Mouse (Mus musculus): Measurements from ENCODE around the gene Pspc1.

Pspc1 gene

DNA sequence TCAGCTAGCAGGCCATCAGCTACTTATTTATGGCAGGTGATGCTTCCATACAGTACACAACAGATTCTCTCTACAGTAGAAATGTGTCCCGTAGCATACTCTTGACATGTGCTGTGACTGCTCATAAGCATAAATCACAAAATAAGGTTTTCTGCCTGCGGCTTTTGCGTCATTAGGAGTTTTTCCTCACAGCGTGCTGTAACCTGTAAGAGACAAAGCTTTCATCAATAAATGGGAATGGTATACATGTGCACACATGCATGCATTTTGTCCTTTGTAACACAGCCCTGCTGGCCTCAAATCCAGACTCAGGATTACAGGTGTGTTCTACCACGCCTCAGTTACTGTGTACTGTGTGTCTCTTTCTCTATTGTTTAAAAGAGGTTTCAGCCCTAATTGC is 80.3 kb downstream of the Pspc1 start:
- DNase-seq (ENCODE audit: low spot score) = no peak

GRCm38 (mm10) chr14:56695495-56695894 is 82.6 kb downstream of the Pspc1 start:
- no peak for DNase-seq (ENCODE audit: low spot score)

DNA sequence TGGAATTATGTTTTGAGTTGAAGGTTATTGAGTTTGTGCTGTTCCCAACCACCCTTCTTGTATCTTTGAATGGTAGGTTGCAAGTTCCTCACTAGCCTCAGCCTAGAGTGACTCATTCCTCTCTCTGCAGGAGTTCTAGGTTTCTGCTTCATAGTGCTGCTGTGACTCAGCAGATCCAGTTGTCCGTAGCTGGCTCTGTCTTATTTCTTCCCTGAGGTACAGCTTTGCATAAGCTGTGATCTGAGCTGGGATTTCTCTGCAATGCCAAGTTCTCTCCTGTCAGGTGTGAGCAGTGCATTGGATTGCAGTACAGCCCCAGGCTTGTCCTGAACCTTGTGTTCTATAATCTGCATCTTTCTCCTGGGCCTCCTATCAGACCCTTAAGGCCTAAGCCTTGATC is 88.3 kb downstream of the Pspc1 start:
- DNase-seq (ENCODE audit: low spot score) = no peak

DNA sequence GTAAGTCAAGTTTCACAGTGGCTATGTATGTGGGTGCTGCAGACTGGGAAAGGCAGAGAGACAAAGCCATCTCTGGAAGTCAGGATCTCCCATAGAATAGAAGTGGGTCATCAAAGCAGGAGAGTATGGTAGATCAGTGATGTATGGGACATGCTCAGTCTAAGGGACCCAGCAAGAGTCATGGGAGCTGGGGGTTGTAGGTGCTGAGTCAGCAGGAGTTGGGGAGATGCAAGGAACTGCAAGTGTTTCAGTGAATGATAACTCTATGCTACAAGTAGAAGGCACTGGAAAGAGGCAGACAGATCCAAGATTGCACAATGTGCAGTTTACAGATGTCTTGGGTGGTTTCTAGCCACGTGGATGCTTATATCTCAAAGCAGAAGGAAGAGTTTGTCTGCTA is 89.0 kb downstream of the Pspc1 start:
- no peak for DNase-seq (ENCODE audit: low spot score)

GRCm38 (mm10) chr14:56685426-56685825 is 92.7 kb downstream of the Pspc1 start:
- no peak for DNase-seq (ENCODE audit: low spot score)
